Mouse (Mus musculus): ENCODE data around the gene Gm10645. TPM values are rescaled to one million over a fixed set of nuclear protein-coding genes. Genes with fewer than 3 reads are reported as not detected.

The Gm10645 gene
- polyA plus RNA-seq, 2 experiments = 0.09 to 0.15 TPM

DNA sequence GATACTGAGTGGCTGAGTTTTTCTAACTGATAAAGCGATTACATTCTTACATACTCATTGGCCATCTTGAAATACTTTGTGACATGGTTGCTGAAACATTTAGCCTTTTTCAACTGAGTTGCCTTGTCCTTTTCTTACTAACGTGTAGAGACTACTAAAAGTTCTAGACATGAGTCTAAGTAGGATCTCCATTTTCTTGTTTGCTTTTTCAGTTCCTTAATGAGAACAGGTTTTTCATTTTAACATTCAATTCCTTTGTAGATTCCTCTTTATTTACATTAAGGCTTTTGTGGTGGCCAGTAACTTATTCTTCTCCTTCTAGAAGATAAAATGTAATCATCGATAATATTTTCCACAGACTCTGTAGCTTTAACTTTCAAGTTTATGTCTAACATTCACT, 3.2 kb upstream of the Gm10645 start:
- no peak for TF ChIP-seq EP300 (IDR thresholded peaks at IDR 0.05; ENCODE audit: low read depth)
- no peak for TF ChIP-seq CTCF (IDR thresholded peaks at IDR 0.05; ENCODE audit: low read depth)
- WGBS (ENCODE audit: insufficient replicate concordance) = 51% methylated on average over 3 of the region's 3 CpGs
- H3K4me3 ChIP-seq (ENCODE audit: insufficient read depth in 1 of 2, low read depth in 2 of 2, low read length in 2 of 2) = no peak overlapping the region

DNA sequence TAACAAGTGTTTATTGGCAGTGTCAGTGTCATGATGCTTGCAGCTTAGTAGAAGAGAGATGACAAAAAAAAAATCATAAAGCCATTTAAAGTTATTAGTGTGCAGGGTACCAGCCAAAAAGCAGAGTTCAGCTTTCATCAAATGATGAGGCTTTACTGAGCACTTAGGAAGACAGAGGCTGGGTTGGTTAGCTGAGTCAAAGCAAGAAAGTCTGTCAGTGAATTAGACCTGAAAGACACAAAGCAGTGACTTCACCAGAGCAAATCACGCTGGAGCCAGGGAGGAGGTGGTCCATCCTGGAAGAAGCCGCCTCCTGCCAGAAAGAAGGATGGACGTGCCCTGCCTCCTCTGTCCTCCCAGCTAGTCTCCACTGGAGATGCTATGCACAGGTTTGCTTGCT, 2.0 kb upstream of the Gm10645 start:
- Histone ChIP-seq H3K4me3 (ENCODE audit: insufficient read depth in 1 of 2, low read depth in 2 of 2, low read length in 2 of 2) (no peak overlapping the region), H3K27ac (no peak overlapping the region), H3K4me1 (replicated peaks; ENCODE audit: control insufficient read depth in 2 of 2, insufficient read depth in 2 of 2, low read length in 1 of 2) (no peaks in the 10 kb centered on the region), H3K4me2 (ENCODE audit: low read depth) (no peak overlapping the region), H3K9ac (replicated peaks) (no peak overlapping the region), H3K27me3 (ENCODE audit: control insufficient read depth, insufficient read depth, low read length) (peaks cover 30% of the 10 kb centered on the region), H3K9me3 (ENCODE audit: control insufficient read depth, low read length) (no peaks in the 10 kb centered on the region), H3K36me3 (replicated peaks; ENCODE audit: control insufficient read depth, insufficient read depth, low read depth) (no peaks in the 10 kb centered on the region)
- ATAC-seq (ENCODE audit: insufficient read depth) (no peak), DNase-seq (ENCODE audit: low read depth in 3 of 3, low spot score in 3 of 3) (no peak)
- WGBS (ENCODE audit: insufficient replicate concordance) = 48% methylated on average over 3 of the region's 3 CpGs
- TF ChIP-seq EP300 (IDR thresholded peaks at IDR 0.05; ENCODE audit: low read depth) (no peak), CTCF (IDR thresholded peaks at IDR 0.05; ENCODE audit: low read depth) (no peak)

More for the DNA sequence above, 3.2 kb upstream of the Gm10645 start:
- Histone ChIP-seq H3K9ac (replicated peaks) (no peak overlapping the region), H3K36me3 (replicated peaks; ENCODE audit: control insufficient read depth, insufficient read depth, low read depth) (no peaks in the 10 kb centered on the region), H3K4me2 (ENCODE audit: low read depth) (no peak overlapping the region), H3K27me3 (ENCODE audit: control insufficient read depth, insufficient read depth, low read length) (peaks cover 30% of the 10 kb centered on the region), H3K9me3 (ENCODE audit: control insufficient read depth, low read length) (no peaks in the 10 kb centered on the region), H3K27ac (no peak overlapping the region), H3K4me1 (replicated peaks; ENCODE audit: control insufficient read depth in 2 of 2, insufficient read depth in 2 of 2, low read length in 1 of 2) (no peaks in the 10 kb centered on the region)
- ATAC-seq (ENCODE audit: insufficient read depth) (no peak), DNase-seq (ENCODE audit: low read depth in 3 of 3, low spot score in 3 of 3) (no peak)

DNA sequence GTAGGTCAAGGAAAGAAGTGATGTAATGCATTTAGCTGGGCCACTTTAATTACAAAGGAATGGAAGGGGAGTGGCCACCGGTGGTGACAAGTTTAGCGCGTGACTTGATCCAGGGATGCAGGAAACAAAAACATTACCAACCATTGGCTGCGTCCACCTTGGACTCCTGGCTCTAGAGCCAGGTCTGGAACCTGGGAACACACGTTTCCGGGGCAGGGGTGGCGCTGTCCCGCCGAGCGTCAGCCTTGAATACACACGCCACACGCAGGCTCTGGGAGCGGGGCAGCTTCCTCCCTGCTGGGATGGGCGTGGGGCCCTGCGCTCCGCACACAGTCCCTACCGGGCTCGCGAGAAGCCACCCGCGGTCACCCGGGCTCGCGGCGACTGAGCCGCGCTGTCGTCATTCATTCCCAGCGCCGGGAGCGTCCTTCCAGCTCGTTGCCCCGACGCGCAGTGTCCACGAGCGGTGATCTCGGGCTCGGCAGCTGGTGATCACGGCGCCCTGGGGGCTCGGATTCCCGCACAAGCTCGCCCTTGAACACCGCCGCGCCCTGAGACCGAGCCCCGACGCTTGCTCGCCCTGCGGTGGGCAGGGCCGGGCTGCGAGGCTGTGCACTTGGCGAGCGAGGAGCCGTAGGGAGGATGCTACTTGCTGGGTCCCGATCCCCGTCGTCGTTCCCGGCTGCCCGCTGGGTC, 587 bp downstream of the Gm10645 start, which contains the start of gene Tbc1d9:
Gene Tbc1d9 (plus strand): TSS at position 118 of the 696 bp plus-strand sequence.
- Histone ChIP-seq H3K4me1 (replicated peaks; ENCODE audit: control insufficient read depth in 2 of 2, insufficient read depth in 2 of 2, low read length in 1 of 2) (no peaks in the 10 kb centered on the region), H3K27me3 (ENCODE audit: control insufficient read depth, insufficient read depth, low read length) (peaks cover 30% of the 10 kb centered on the region), H3K9me3 (ENCODE audit: control insufficient read depth, low read length) (no peaks in the 10 kb centered on the region), H3K4me3 (ENCODE audit: insufficient read depth in 1 of 2, low read depth in 2 of 2, low read length in 2 of 2) (peak within 1 kb of the TSS; percentile 43 to 60), H3K9ac (replicated peaks) (peak within 1 kb of the TSS; percentile 42), H3K36me3 (replicated peaks; ENCODE audit: control insufficient read depth, insufficient read depth, low read depth) (no peaks in the 10 kb centered on the region), H3K27ac (no peak within 1 kb of the TSS), H3K4me2 (ENCODE audit: low read depth) (peak within 1 kb of the TSS; percentile 68)
- ATAC-seq (ENCODE audit: insufficient read depth) (peak; percentile 73), DNase-seq (ENCODE audit: low read depth in 3 of 3, low spot score in 3 of 3) (peak in 1 of 3 experiments; percentile 17)
- TF ChIP-seq CTCF (IDR thresholded peaks at IDR 0.05; ENCODE audit: low read depth) = peak; percentile 47
- TF ChIP-seq EP300 (IDR thresholded peaks at IDR 0.05; ENCODE audit: low read depth) = no peak
- WGBS (ENCODE audit: insufficient replicate concordance) = under 1% methylated on average over 63 of the region's 63 CpGs

GRCm38 (mm10) chr8:83160613-83161012, 5.4 kb downstream of the Gm10645 start:
- TF ChIP-seq CTCF (IDR thresholded peaks at IDR 0.05; ENCODE audit: low read depth) (no peak), EP300 (IDR thresholded peaks at IDR 0.05; ENCODE audit: low read depth) (no peak)
- H3K4me3 ChIP-seq (ENCODE audit: insufficient read depth in 1 of 2, low read depth in 2 of 2, low read length in 2 of 2) = no peak overlapping the region
- no peak overlapping the region for H3K4me2 ChIP-seq (ENCODE audit: low read depth)
- H3K36me3 ChIP-seq (replicated peaks; ENCODE audit: control insufficient read depth, insufficient read depth, low read depth) = no peaks in the 10 kb centered on the region
- H3K27ac ChIP-seq = no peak overlapping the region
- no peaks in the 10 kb centered on the region for H3K9me3 ChIP-seq (ENCODE audit: control insufficient read depth, low read length)
- H3K9ac ChIP-seq (replicated peaks) = no peak overlapping the region
- DNase-seq (ENCODE audit: low read depth in 3 of 3, low spot score in 3 of 3) (no peak), ATAC-seq (ENCODE audit: insufficient read depth) (no peak)
- peaks cover 11% of the 10 kb centered on the region for H3K27me3 ChIP-seq (ENCODE audit: control insufficient read depth, insufficient read depth, low read length)
- H3K4me1 ChIP-seq (replicated peaks; ENCODE audit: control insufficient read depth in 2 of 2, insufficient read depth in 2 of 2, low read length in 1 of 2) = no peaks in the 10 kb centered on the region
- 56% methylated on average over 2 of the region's 2 CpGs for WGBS (ENCODE audit: insufficient replicate concordance)

- no peak overlapping the region for H3K4me3 ChIP-seq (ENCODE audit: insufficient read depth in 1 of 2, low read depth in 2 of 2, low read length in 2 of 2)
- H3K27ac ChIP-seq = no peak overlapping the region
- no peaks in the 10 kb centered on the region for H3K9me3 ChIP-seq (ENCODE audit: control insufficient read depth, low read length)
- no peak for ATAC-seq (ENCODE audit: insufficient read depth)
- H3K27me3 ChIP-seq (ENCODE audit: control insufficient read depth, insufficient read depth, low read length) = peaks cover 1% of the 10 kb centered on the region
- DNase-seq (ENCODE audit: low read depth in 3 of 3, low spot score in 3 of 3) = no peak
- H3K9ac ChIP-seq (replicated peaks) = no peak overlapping the region
- no peak for TF ChIP-seq CTCF (IDR thresholded peaks at IDR 0.05; ENCODE audit: low read depth)
- no peak for TF ChIP-seq EP300 (IDR thresholded peaks at IDR 0.05; ENCODE audit: low read depth)
- WGBS (ENCODE audit: insufficient replicate concordance) = 51% methylated on average over 1 of the region's 1 CpGs
- H3K4me2 ChIP-seq (ENCODE audit: low read depth) = no peak overlapping the region
- no peaks in the 10 kb centered on the region for H3K4me1 ChIP-seq (replicated peaks; ENCODE audit: control insufficient read depth in 2 of 2, insufficient read depth in 2 of 2, low read length in 1 of 2)
- no peaks in the 10 kb centered on the region for H3K36me3 ChIP-seq (replicated peaks; ENCODE audit: control insufficient read depth, insufficient read depth, low read depth)
Observed at GRCm38 (mm10) chr8:83159615-83160014, 6.4 kb downstream of the Gm10645 start.

Data from liver, embryonic 14.5 days (tissue).